Comparison of ENCODE assay signal across 18 mouse cellular contexts in genomic region chr9:64777441-64777987, GRCm38 (mm10).
"Had no signal": no experiment of that assay in that cellular context is flagged by ENCODE, and none has a peak within 500 bp of the region (broad histone marks: within the 10 kb centered on the region; RNA-seq: fewer than 3 reads in every experiment).

No protein-coding gene starts in this region.

- H3K9me3 ChIP-seq: kidney, embryonic 15.5 days; limb, embryonic 10.5 days; limb, embryonic 13.5 days; liver, embryonic 12.5 days; liver, embryonic 15.5 days; midbrain, embryonic 12.5 days; neural tube, embryonic 13.5 days had no signal

- H3K27ac ChIP-seq: kidney, embryonic 15.5 days; layer of hippocampus, adult 2 months; limb, embryonic 10.5 days; limb, embryonic 13.5 days; liver, embryonic 12.5 days; liver, embryonic 15.5 days; midbrain, embryonic 12.5 days; neural tube, embryonic 13.5 days had no signal

- H3K9ac ChIP-seq: kidney, embryonic 15.5 days; limb, embryonic 13.5 days; liver, embryonic 12.5 days; liver, embryonic 15.5 days; midbrain, embryonic 12.5 days; neural tube, embryonic 13.5 days had no signal

- H3K36me3 ChIP-seq: kidney, embryonic 15.5 days; limb, embryonic 10.5 days; limb, embryonic 13.5 days; liver, embryonic 12.5 days; liver, embryonic 15.5 days; midbrain, embryonic 12.5 days; neural tube, embryonic 13.5 days had no signal

- H3K4me2 ChIP-seq: kidney, embryonic 15.5 days; limb, embryonic 13.5 days; liver, embryonic 12.5 days; liver, embryonic 15.5 days; midbrain, embryonic 12.5 days; neural tube, embryonic 13.5 days had no signal

- H3K4me3 ChIP-seq: kidney, embryonic 15.5 days; layer of hippocampus, adult 2 months; limb, embryonic 10.5 days; limb, embryonic 13.5 days; liver, embryonic 12.5 days; liver, embryonic 15.5 days; midbrain, embryonic 12.5 days; myocyte; neural tube, embryonic 13.5 days had no signal

- H3K27me3 ChIP-seq: limb, embryonic 13.5 days; liver, embryonic 12.5 days; liver, embryonic 15.5 days; midbrain, embryonic 12.5 days; neural tube, embryonic 13.5 days had no signal

- DNase-seq: kidney, adult 18-20 months; kidney, postnatal 10 days; layer of hippocampus, adult 9-11 months; liver; lung, adult 2 months; lung, postnatal 4 days; thymus, adult 18-20 months had no signal

- ATAC-seq: intestine, embryonic 16.5 days; liver, embryonic 12.5 days; midbrain, embryonic 16.5 days had no signal
